Mouse (Mus musculus) mouse trophoblast stem cell (cell line): Measurements from ENCODE around the gene Rmdn2.

Experiments used
- in situ Hi-C, 2 experiments: fragments of 300-500 bp; cut with MseI, MboI; formaldehyde crosslinking; loops; 2 replicates in 1 of 2; 3 replicates in 1 of 2; pipeline ENCODE4 v1.15.1; 2025

Gene Rmdn2

GRCm38 (mm10) chr17:79738847-79739498 is 127.3 kb downstream of the Rmdn2 start:
- in situ Hi-C loops, result no loop called here

- in situ Hi-C loops, result no loop called here
These were observed 131.0 kb downstream of the Rmdn2 start for GRCm38 (mm10) chr17:79742635-79743034.
